Mouse (Mus musculus) ES-E14 (cell line): ENCODE data around the gene Stk24. TPM values are rescaled to one million over a fixed set of nuclear protein-coding genes. Genes with fewer than 3 reads are reported as not detected.

ENCODE experiments used
- DNase-seq: peaks from one replicate; pipeline ENCODE4 v3.0.0-alpha.2; 2013; ENCODE audit warnings: low read depth, low spot score
- H3K27ac ChIP-seq: 2 replicates; pipeline ENCODE4 v1.5.1; 2012; ENCODE audit warnings: low read depth, mild to moderate bottlenecking, low read length, moderate library complexity, mixed read lengths; ENCODE audit not compliant: poor library complexity, insufficient read depth, severe bottlenecking
- H3K36me3 ChIP-seq: 2 replicates; pipeline ENCODE4 v1.6.1; 2012; ENCODE audit warnings: mild to moderate bottlenecking, low read length, moderate library complexity, mixed read lengths; ENCODE audit not compliant: control insufficient read depth, poor library complexity, insufficient read depth, severe bottlenecking
- H3K4me1 ChIP-seq, 2 experiments: fragments of 150-350 bp in 1 of 2; sonication (generic) in 1 of 2; 2 replicates each; pipeline ENCODE4 v1.6.1; 2012; ENCODE audit warnings: low read length in 2 of 2, mild to moderate bottlenecking in 1 of 2, mixed read lengths in 1 of 2; ENCODE audit not compliant: control insufficient read depth in 2 of 2, insufficient read depth in 2 of 2, poor library complexity in 1 of 2
- H3K4me3 ChIP-seq, 2 experiments: fragments of 150-350 bp in 1 of 2; sonication (generic) in 1 of 2; 2 replicates each; pipeline ENCODE4 v1.5.1; 2012; ENCODE audit warnings: low read length in 2 of 2, low read depth in 1 of 2, mild to moderate bottlenecking in 1 of 2, mixed read lengths in 1 of 2; ENCODE audit not compliant: insufficient read depth in 1 of 2, poor library complexity in 1 of 2, severe bottlenecking in 1 of 2
- H3K9ac ChIP-seq: 2 replicates; pipeline ENCODE4 v1.6.1; 2012; ENCODE audit warnings: low read depth, mild to moderate bottlenecking, low read length, mixed read lengths; ENCODE audit not compliant: poor library complexity, insufficient read depth, severe bottlenecking
- H3K9me3 ChIP-seq: fragments of 150-350 bp; sonication (generic); 2 replicates; pipeline ENCODE4 v1.6.1; 2012; ENCODE audit warnings: low read depth, mild to moderate bottlenecking, low read length; ENCODE audit not compliant: control insufficient read depth, insufficient read depth
- CHD2 ChIP-seq: IDR thresholded peaks from 2 replicates; pipeline ENCODE4 v1.6.1; 2014; ENCODE audit warnings: mild to moderate bottlenecking, low read depth, low read length, inconsistent platforms
- HCFC1 ChIP-seq: IDR thresholded peaks from 2 replicates; pipeline ENCODE4 v1.6.1; 2012; ENCODE audit warnings: low read length, inconsistent platforms, borderline replicate concordance; ENCODE audit not compliant: insufficient read depth
- MAFK ChIP-seq: IDR thresholded peaks from 2 replicates; pipeline ENCODE4 v1.6.1; 2014; ENCODE audit warnings: mild to moderate bottlenecking, low read depth, low read length, inconsistent platforms; ENCODE audit not compliant: insufficient read depth
- ZC3H11A ChIP-seq: IDR thresholded peaks from 2 replicates; pipeline ENCODE4 v1.6.1; 2012; ENCODE audit warnings: low read depth, mild to moderate bottlenecking, inconsistent platforms, low read length, borderline replicate concordance
- ZNF384 ChIP-seq: IDR thresholded peaks from 2 replicates; pipeline ENCODE4 v1.6.1; 2012; ENCODE audit warnings: low read depth, low read length, inconsistent platforms
- in situ Hi-C, 2 experiments: fragments of 600-800 bp; cut with MboI; formaldehyde crosslinking; loops; one replicate each; pipeline ENCODE4 v1.15.1; 2025; ENCODE audit warnings: low sequenced_read_pairs in 2 of 2, inconsistent platforms in 1 of 2; ENCODE audit not compliant: unreplicated experiment in 2 of 2
- total RNA-seq: library from RNA; depleted of rRNA; stranded (reverse); fragments of 300-350 nt; gene quantifications from 2 replicates; pipeline ENCODE4 v1.2.3, GENCODE M21; 2012

Gene Stk24
- total RNA-seq, 1 experiment, result 21.2 TPM

DNA sequence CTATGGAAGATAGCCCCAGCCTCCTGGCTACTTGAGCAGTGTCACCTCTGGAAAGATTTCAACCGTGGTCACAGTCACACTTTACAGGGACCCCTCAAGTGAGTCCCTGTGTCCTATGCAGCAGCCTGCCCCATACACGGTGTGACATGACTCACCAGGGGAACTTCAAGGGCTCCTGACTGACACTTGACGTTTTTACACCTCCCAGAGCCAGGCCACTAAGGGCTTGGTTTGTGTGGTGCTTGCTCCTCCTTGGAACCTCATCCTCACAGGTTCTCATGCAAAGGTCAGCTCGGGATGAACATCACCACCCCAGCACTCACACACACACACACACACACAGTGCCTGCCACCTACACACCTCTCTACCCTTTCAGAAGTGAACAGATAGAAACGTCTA is 34.9 kb downstream of the Stk24 start:
- TF ChIP-seq ZC3H11A (no peak), HCFC1 (no peak), ZNF384 (no peak)
- no peak overlapping the region for H3K4me3 ChIP-seq
- no peaks in the 10 kb centered on the region; the same call in 1 of the 2 replicates for H3K36me3 ChIP-seq
- in situ Hi-C loops, result no loop called here
- peaks cover 3 to 22% of the 10 kb centered on the region in 2 experiments; a peak in 3 of 4 replicates for H3K4me1 ChIP-seq
- H3K27ac ChIP-seq, result no peak overlapping the region
- H3K9me3 ChIP-seq, result no peaks in the 10 kb centered on the region
- H3K9ac ChIP-seq, result no peak overlapping the region
- DNase-seq, result no peak

DNA sequence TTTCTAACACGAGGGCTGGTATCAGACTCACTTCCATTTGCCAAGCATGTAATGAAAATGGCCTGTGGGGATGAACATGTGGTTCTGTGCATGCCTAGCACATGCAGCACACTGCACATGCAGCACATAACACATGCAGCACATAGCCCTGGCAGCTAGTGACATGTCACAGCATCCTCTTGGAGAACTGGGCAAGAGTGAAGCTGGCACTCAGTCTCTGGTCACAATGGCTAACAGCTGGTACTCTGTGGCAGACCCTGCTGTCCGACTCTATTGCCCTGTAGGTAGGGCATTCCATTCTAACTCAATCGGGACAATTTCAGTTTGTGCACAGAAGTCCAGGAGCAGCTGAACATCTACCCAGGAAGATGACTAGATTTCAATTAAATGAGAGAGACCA is 36.9 kb downstream of the Stk24 start:
- in situ Hi-C loops, result no loop called here
- H3K9me3 ChIP-seq, result no peaks in the 10 kb centered on the region
- no peak for TF ChIP-seq CHD2
- TF ChIP-seq ZNF384, result no peak
- TF ChIP-seq ZC3H11A, result no peak
- no peak for TF ChIP-seq MAFK
- no peak for TF ChIP-seq HCFC1

DNA sequence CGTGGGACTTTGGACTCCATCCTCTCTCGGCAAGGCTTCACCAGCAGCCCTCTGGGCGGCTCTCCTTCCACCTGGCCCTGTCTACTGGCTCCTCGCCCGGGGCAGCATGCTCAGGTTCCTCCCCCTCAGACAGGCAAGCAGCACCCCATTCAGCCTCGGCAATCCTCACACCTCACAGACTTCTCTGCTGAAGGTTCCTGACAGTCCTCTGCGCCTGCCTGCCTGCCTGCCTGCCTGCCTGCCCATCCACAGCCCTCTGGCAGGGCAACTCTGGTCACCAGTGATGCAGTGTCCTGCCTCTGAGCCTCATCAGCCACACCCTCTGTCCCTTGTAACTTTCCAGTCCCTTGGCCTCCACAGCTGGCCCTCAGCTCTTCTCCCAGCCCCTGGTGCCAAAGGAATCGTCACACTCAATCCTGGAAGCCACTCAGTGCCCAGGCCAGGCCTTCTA is 39.8 kb downstream of the Stk24 start:
- TF ChIP-seq ZNF384, result no peak
- no peak for TF ChIP-seq MAFK
- no peak for TF ChIP-seq CHD2
- no peak for TF ChIP-seq HCFC1
- no peak for TF ChIP-seq ZC3H11A
- no peak for DNase-seq

More for the DNA sequence above, 36.9 kb downstream of the Stk24 start:
- no peak overlapping the region for H3K27ac ChIP-seq
- H3K4me3 ChIP-seq, result no peak overlapping the region
- no peak overlapping the region for H3K9ac ChIP-seq
- DNase-seq, result no peak
- peaks cover 3 to 19% of the 10 kb centered on the region in 2 experiments; a peak in 3 of 4 replicates for H3K4me1 ChIP-seq
- no peaks in the 10 kb centered on the region; the same call in 1 of the 2 replicates for H3K36me3 ChIP-seq

GRCm38 (mm10) chr14:121338819-121339573 is 40.8 kb downstream of the Stk24 start:
- Histone ChIP-seq H3K4me1 (peaks cover 0 to 11% of the 10 kb centered on the region in 2 experiments; a peak in 1 of 4 replicates), H3K9me3 (no peaks in the 10 kb centered on the region), H3K36me3 (peaks cover 7% of the 10 kb centered on the region; the same call in 1 of the 2 replicates), H3K4me3 (no peak overlapping the region), H3K27ac (no peak overlapping the region), H3K9ac (no peak overlapping the region)
- in situ Hi-C loops, result no loop called here
- DNase-seq, result no peak
- TF ChIP-seq ZC3H11A, result no peak
- TF ChIP-seq HCFC1, result no peak
- TF ChIP-seq CHD2, result no peak
- TF ChIP-seq ZNF384, result no peak
- TF ChIP-seq MAFK, result no peak

More for the DNA sequence above, 39.8 kb downstream of the Stk24 start:
- H3K9ac ChIP-seq, result no peak overlapping the region
- H3K4me3 ChIP-seq, result no peak overlapping the region
- peaks cover 0 to 11% of the 10 kb centered on the region in 2 experiments; a peak in 1 of 4 replicates for H3K4me1 ChIP-seq
- peaks cover 7% of the 10 kb centered on the region; the same call in 1 of the 2 replicates for H3K36me3 ChIP-seq
- no peaks in the 10 kb centered on the region for H3K9me3 ChIP-seq
- H3K27ac ChIP-seq, result no peak overlapping the region
- in situ Hi-C loops, result no loop called here
